In genomic region chr13:111966113-111966512, GRCm38 (mm10) we compare ENCODE assay signal across 17 mouse cellular contexts.
DNase-seq lines count a peak whose midpoint lies in the region; ATAC-seq and TF ChIP-seq lines count a peak whose summit lies in the region.
"Had no signal": no experiment of that assay in that cellular context is flagged by ENCODE, and none has a peak within 500 bp of the region (broad histone marks: within the 10 kb centered on the region; RNA-seq: fewer than 3 reads in every experiment).

No protein-coding gene starts in this region.

- no peak for TF ChIP-seq CTCF in stomach, postnatal 0 days (IDR thresholded peaks at IDR 0.05; ENCODE audit: low read depth)

- peak overlapping the region; percentile 12; the same call in 1 of the 2 replicates for H3K27ac ChIP-seq in kidney, embryonic 14.5 days (ENCODE audit: low read depth, low read length)
- 0 out of 2 replicates have a peak overlapping the region, but pooled peaks have one; percentile 0 for H3K27ac ChIP-seq in stomach, postnatal 0 days (replicated peaks)
- H3K27ac ChIP-seq: liver, embryonic 13.5 days; neural tube, embryonic 13.5 days had no signal

- H3K9ac ChIP-seq in kidney, embryonic 14.5 days (ENCODE audit: low read depth, low read length) = no peak overlapping the region; the same call in 1 of the 2 replicates
- H3K9ac ChIP-seq in stomach, postnatal 0 days (ENCODE audit: low read length) = no peak overlapping the region
- H3K9ac ChIP-seq: liver, embryonic 13.5 days; neural tube, embryonic 13.5 days had no signal

- peak; percentile 78 for DNase-seq in adrenal gland, adult 2 months
- no peak for DNase-seq in adrenal gland, postnatal 4 days (ENCODE audit: low spot score in 2 of 2)
- no peak for DNase-seq in kidney, postnatal 25 days
- DNase-seq in urinary bladder, postnatal 14 days (ENCODE audit: low spot score) = peak; percentile 18
- no peak for DNase-seq in urinary bladder, postnatal 25 days (ENCODE audit: low spot score)
- peak; percentile 46 for DNase-seq in stomach, postnatal 0 days (ENCODE audit: low spot score)
- DNase-seq: cerebellum, postnatal 14 days; embryo, embryonic 11 days; gastrocnemius, postnatal 25 days; liver, embryonic 13.5 days; lung, postnatal 4 days; right cerebral cortex, postnatal 25 days had no signal

- no peak overlapping the region for H3K4me2 ChIP-seq in kidney, embryonic 14.5 days (replicated peaks; ENCODE audit: low read depth, low read length)
- no peak overlapping the region for H3K4me2 ChIP-seq in stomach, postnatal 0 days (replicated peaks; ENCODE audit: low read depth)
- H3K4me2 ChIP-seq: liver, embryonic 13.5 days; midbrain, embryonic 11.5 days; neural tube, embryonic 13.5 days had no signal

- H3K36me3 ChIP-seq in kidney, embryonic 14.5 days (ENCODE audit: control insufficient read depth, insufficient read depth, low read length) = no peaks in the 10 kb centered on the region
- no peaks in the 10 kb centered on the region for H3K36me3 ChIP-seq in stomach, postnatal 0 days (ENCODE audit: control insufficient read depth, insufficient read depth, low read length)
- H3K36me3 ChIP-seq: liver, embryonic 13.5 days; neural tube, embryonic 13.5 days had no signal

- WGBS in kidney, embryonic 14.5 days = 34% methylated on average over 6 of the region's 6 CpGs
- 45% methylated on average over 6 of the region's 6 CpGs for WGBS in stomach, postnatal 0 days

- H3K4me3 ChIP-seq in kidney, embryonic 14.5 days (ENCODE audit: low read length) = no peak overlapping the region
- no peak overlapping the region for H3K4me3 ChIP-seq in stomach, postnatal 0 days (ENCODE audit: low read depth, low read length)
- H3K4me3 ChIP-seq: liver, embryonic 13.5 days; neural tube, embryonic 13.5 days had no signal

- ATAC-seq in kidney, embryonic 14.5 days (ENCODE audit: low FRiP score, low TSS enrichment) = no peak
- peak; percentile 91 for ATAC-seq in stomach, postnatal 0 days (ENCODE audit: low FRiP score, low TSS enrichment)
- no peak for ATAC-seq in activated CD4-positive, CD25-positive, alpha-beta regulatory T cell, adult 4 months

- H3K9me3 ChIP-seq in kidney, embryonic 14.5 days (ENCODE audit: control insufficient read depth, low read length) = no peaks in the 10 kb centered on the region
- H3K9me3 ChIP-seq in stomach, postnatal 0 days (ENCODE audit: control insufficient read depth, low read length) = no peaks in the 10 kb centered on the region
- H3K9me3 ChIP-seq: liver, embryonic 13.5 days; neural tube, embryonic 13.5 days had no signal

- peaks cover 30% of the 10 kb centered on the region for H3K4me1 ChIP-seq in kidney, embryonic 14.5 days (ENCODE audit: control insufficient read depth, insufficient read depth, low read length)
- H3K4me1 ChIP-seq in stomach, postnatal 0 days (replicated peaks; ENCODE audit: control insufficient read depth, insufficient read depth) = no peaks in the 10 kb centered on the region

- no peaks in the 10 kb centered on the region for H3K27me3 ChIP-seq in kidney, embryonic 14.5 days (ENCODE audit: control insufficient read depth, insufficient read depth, low read length)
- H3K27me3 ChIP-seq in stomach, postnatal 0 days (ENCODE audit: control insufficient read depth, insufficient read depth, low read length) = no peaks in the 10 kb centered on the region
- H3K27me3 ChIP-seq: CH12.LX; neural tube, embryonic 13.5 days had no signal

- TF ChIP-seq EP300 in stomach, postnatal 0 days (optimal IDR thresholded peaks at IDR 0.05) = no peak

Comparison
In these comparisons a context has a peak if more than half of its experiments do, and no peak if none do; other contexts are left out.
1. DNase-seq: peak in adrenal gland, adult 2 months (single experiment), urinary bladder, postnatal 14 days (single experiment) and stomach, postnatal 0 days (single experiment); none in adrenal gland, postnatal 4 days (0 of 2), kidney, postnatal 25 days (0 of 2) and urinary bladder, postnatal 25 days (single experiment).